Mouse (Mus musculus) cerebellum, postnatal 14 days (tissue): ENCODE data around the gene Mme.

Experiments
- DNase-seq, 2 experiments: peaks; one replicate each; pipeline ENCODE4 v3.0.0; 2021; ENCODE audit warnings: mixed read lengths in 2 of 2

Mme gene

GRCm38 (mm10) chr3:63241099-63241587, at the start of gene Mme:
Gene Mme, plus strand, starts transcription at chr3:63241537.
- no peak for DNase-seq

- no peak for DNase-seq
Observed at GRCm38 (mm10) chr3:63196565-63196964, 44.8 kb upstream of the Mme start.

- no peak for DNase-seq
Observed at GRCm38 (mm10) chr3:63198026-63198425, 43.3 kb upstream of the Mme start.

DNA sequence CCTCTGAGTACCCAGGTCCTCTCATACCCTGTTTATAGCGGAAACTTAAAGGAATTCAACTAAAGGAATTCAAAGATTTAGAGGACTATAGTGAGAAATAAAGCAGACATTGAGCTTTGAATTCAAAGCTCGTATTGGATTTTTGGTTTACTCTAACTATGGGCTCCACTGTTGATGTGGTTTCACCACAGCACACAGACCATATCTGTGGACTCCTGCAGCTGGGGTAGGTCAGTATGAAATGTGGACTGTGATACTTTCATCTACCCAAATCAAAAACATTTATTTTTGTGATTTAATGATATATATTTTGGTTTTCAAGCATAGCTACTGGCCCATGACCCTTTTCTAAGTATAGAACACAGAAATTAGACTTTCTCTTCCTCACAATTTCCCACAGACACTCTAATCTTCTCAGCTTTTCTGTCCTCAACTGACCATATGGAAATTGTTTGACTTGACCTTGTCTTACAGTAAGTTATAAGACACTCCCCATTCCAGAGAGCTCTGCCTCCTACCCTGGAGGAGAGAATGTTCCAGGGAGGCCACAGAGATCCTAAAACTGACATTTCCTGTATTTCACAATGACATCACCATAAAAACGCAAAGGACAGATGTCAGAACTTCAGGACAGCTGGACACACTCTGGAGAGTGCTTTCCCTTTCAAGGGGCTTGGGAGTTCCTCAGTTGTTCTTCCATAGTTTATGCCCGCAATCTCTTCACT, 19.3 kb upstream of the Mme start:
- no peak for DNase-seq

DNA sequence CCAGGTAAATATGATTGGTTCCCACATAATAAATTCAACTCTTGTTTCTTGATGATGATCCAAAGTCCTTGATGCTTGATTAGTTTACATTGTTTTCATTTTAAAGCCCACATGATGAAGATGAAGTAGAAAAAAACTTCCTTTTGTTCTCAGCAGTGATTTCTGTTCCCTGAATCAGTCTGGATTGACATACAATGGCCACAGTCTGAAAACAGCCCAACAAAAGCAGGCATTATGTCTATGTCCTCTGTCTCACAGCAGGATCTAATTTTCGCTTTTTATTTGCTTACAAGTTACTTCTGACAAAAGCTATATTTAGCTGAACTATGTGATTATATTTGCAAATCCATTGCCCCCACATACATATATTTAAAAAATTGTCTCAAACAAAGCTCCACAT, 17.7 kb upstream of the Mme start:
- no peak for DNase-seq

- DNase-seq: no peak
Observed at GRCm38 (mm10) chr3:63235957-63236356, 5.4 kb upstream of the Mme start.

GRCm38 (mm10) chr3:63243721-63244120, 2.4 kb downstream of the Mme start:
- DNase-seq: no peak

DNA sequence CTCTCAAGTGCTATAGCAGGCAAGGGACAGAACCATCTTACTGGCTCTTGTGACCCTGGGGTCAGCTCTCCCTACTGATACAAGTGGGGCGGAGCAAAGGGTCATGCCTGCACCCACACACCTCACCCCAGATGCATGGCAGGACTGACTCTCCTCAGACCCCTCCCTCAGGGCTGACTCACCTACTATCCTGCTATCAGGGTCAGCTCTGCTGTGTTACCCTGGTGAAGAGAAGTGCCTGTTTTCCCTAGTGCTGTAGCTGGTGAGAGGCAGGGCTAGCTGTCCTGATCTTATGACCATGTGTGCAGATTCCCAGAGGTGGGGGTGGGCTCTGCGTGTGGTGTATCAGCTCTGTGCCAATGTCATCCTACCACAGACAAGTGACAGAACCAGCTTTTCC, 30.8 kb downstream of the Mme start:
- DNase-seq: no peak

DNA sequence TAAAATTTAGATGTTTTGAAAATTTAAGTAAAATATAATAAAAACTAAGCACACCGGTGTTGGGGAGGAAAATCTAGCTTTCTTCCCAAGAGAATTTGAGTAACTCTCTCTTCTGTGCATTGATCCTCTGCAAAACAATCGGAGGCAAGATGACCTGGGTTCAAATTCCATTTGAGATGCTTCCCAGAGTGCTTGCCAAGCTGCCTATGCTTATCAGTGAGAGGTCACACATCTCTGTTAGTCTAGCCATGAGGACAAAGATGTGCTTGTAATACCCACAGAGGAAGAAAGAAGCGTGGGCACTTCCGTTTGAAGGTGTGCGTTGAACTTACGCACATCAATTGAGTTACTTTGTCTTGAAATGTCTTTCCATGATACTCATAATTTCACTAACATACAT, 53.0 kb downstream of the Mme start:
- DNase-seq: no peak

DNA sequence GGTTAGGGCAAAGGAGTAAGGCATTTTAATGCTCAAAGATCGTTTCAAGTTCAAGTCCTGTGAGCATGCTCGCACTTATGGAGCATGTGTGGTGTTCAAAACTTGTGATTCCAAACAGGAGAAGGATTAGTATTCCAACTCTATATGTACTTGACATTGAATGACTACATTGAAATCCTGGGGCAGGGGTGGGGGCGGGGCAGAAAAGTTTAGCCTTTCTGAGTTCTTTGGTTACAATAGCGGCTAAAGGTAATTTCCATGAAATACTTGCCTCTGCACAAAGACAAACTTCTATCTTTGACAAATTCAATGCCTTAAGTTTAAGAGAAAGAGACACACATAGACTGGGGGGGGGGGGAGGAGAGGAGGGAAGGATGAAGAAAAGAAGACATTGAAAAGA, 53.5 kb downstream of the Mme start:
- no peak for DNase-seq

- peak; percentile 28 to 37 for DNase-seq
Observed at GRCm38 (mm10) chr3:63295237-63295636, 53.9 kb downstream of the Mme start.

GRCm38 (mm10) chr3:63295657-63296231, 54.4 kb downstream of the Mme start:
- DNase-seq: peak; percentile 18 to 37

DNA sequence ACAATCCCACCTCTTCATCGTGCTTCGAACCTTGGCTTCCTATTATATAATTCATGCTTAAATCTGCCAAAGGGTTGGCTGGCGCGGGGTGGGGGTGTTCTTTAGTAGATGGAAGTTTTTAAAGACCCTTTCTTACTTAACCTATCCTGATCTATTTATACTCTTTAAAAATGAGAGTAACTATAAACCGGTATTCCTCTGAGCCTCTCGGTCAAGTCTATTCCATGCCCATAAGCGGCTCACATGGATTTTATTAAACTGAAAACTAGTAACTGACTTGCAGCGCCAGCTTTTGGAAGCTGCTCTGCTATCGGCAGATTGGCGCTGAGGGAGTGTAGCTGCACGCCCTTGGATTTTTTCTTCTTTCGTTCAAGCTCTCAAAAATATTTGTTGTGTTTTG, 55.1 kb downstream of the Mme start:
- peak; percentile 3 to 14 for DNase-seq

GRCm38 (mm10) chr3:63297787-63298186, 56.5 kb downstream of the Mme start:
- DNase-seq: peak; percentile 79 to 82

DNA sequence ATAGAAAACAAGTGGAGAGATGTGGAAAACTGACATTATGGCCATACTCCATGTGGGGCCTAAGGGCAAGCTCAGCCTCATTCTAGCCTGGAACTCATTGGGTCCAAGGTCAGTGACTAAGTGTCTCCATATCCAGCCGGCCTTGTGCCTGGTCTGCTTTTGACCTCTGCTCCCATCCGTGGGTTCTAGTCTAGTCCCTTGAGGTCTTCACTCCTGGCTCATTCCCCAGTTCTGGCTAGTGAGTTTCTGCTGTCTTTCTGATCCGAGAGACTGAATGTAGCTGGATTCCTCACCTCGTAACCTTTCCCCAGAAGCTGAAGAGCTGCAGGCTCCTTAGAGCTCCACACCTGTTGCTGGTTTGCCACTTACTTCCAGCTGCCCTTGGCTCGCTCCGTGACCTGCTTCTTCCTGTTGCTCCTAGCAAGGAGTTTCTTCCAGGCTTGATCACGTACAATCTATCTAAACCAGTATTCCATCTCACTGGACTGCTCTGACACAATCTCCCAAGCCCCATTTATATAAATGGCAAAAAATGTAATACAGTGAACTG, 73.9 kb downstream of the Mme start:
- no peak for DNase-seq

DNA sequence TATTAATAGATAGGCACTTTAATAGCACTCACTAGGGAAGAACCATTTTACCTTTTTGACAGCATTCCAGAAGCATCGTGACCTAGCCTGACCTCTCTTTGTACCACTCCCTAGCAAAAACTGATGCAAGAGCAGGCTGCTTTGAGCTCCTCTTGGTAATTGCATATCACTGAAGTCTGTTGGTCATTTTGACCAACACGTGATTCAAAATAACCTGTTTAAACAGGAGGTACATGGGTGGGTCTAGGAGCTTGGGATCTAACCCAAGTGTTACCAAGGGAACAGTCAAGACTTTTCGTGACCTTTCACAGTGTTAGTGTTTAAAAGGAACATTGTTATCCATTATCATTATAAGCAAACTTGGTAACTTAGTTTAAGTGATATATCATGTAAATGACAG, 76.2 kb downstream of the Mme start:
- no peak for DNase-seq

DNA sequence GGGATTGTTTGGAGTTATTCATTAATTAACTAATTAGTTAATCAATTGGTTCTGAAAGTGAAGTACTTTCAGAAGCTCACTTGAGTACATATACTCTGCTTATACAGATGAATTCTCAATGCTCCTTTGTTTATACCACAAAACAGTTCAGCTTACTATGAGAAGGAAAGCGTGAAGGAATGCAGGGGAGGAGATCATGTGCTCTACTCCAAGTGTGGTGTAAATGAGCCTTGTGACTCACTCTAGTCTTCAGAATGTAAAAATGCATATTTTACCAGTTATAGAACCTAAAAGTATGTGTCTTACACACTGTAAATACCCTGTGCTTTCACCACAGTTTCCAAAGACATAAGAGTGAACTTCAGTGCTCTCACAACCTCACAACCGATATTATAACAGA, 84.3 kb downstream of the Mme start:
- DNase-seq: no peak

- DNase-seq: no peak
Observed at GRCm38 (mm10) chr3:63340110-63340509, 98.8 kb downstream of the Mme start.

DNA sequence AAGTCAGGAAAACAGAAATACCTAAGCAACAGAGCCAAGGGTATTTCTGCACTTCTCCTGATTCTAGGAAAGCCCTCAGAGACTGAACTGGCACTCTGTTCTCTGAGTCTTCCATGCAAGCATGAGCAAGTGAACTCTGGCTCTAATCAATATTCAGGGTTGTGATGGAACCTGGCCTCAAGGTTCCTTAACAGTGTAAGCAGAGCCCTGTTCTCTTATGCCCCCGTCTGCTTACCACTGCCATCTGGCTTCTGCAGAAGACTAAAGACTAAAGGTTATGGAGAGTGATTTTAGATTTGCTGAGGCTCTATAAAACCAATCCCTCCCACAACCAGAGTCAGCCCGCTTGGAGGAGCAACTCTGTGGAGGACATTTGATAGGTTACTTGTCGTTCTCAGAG, 99.2 kb downstream of the Mme start:
- no peak for DNase-seq

GRCm38 (mm10) chr3:63341481-63341880, 100.1 kb downstream of the Mme start:
- DNase-seq: no peak

GRCm38 (mm10) chr3:63344998-63345397, 103.7 kb downstream of the Mme start:
- DNase-seq: no peak

DNA sequence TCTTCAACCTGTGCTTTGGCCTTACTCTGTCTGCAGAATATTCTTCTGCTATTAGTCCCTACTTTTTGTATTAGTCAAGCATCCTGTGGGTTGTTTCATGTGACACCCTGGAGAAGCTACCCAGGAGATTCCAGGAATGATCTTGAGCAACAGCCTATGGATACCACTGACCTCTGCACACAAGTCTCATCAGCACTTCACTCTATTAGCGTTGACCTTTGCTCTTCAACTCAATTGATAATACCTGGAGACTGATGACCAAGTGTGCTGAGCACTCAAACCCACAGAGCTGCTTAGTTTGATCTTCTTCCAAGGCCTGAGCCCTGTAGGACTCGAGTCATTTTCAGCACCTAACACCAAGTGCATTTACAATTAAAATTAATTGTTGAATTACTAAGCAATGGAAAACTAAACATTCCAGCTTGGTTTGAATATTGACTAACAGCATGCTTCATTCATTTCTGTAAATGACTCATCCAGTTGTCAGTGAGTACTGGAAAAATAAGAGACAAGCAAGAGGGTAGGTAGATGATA, 107.6 kb downstream of the Mme start:
- DNase-seq: no peak

DNA sequence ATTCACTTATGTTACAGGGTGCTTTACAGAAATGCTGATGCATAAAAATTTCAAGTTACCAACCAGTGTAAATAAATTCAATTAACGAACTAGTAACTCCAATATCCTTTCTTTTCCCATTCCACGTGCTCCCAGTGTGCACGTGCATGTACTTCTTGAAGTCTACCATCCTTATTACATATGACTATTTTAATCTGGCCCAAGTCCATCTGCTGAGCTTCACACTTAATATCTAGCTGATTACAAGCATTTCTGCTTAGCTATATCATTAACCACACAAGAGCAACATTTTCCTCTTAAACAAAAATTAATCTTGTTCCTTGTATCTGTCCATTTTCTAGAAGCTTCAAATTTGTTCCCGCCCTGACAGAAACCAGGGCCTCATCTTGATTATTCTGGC, 108.9 kb downstream of the Mme start:
- no peak for DNase-seq

DNA sequence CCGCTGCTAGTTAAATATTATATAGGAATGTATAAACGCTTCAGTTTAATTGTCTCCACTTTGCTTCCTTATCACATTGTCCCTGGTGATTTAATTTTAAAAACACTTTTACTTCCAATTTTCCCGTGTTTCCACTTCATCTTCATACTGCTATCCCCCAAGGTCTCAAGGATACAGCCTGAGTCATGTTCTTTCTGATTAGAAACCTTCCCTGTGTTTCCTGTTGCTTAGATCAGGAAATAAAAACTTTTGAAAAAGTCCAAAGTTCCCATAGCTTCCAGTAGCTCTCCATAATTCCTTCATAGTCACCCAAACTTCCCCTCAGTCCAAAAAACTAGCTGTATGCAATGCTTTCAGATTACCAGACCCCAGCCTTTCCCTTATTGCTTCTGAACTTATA, 109.4 kb downstream of the Mme start:
- no peak for DNase-seq
